ENCODE assay signal across 23 mouse cellular contexts in the genomic region with DNA sequence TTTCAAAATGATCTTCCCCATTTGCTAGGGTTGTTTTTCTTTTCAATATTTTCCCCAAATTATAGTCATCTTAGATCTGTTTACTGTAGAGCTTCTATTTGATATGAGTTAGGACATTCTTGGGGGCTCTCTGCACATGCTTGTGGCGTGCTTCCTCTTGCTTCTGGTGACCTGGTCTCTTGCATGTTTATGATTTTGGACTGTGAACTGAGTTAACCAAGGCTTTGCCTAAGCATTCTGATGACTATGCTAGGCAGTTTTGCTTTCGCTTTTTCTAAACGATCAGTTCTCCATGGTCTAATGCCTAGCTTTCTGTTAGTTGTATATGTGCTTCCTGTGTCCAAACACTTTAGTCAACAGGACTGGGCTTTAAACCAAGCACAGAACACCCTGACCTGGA.
DNase-seq lines count a peak whose midpoint lies in the region; ATAC-seq and TF ChIP-seq lines count a peak whose summit lies in the region.
"Had no signal": no experiment of that assay in that cellular context is flagged by ENCODE, and none has a peak within 500 bp of the region (broad histone marks: within the 10 kb centered on the region; RNA-seq: fewer than 3 reads in every experiment).

No protein-coding gene starts in this region.

- no peak overlapping the region for H3K4me3 ChIP-seq in forebrain, embryonic 15.5 days
- H3K4me3 ChIP-seq in forebrain, embryonic 14.5 days (ENCODE audit: low read depth, low read length) = no peak overlapping the region
- no peak overlapping the region for H3K4me3 ChIP-seq in kidney, adult 2 months (ENCODE audit: insufficient read depth, low read depth, low read length)
- no peak overlapping the region for H3K4me3 ChIP-seq in midbrain, embryonic 12.5 days
- H3K4me3 ChIP-seq in midbrain, embryonic 13.5 days (replicated peaks) = no peak overlapping the region
- H3K4me3 ChIP-seq: embryonic facial prominence, embryonic 12.5 days; heart, embryonic 13.5 days; left cerebral cortex, adult 2 months; liver, embryonic 15.5 days; myocyte had no signal

- H3K27ac ChIP-seq in forebrain, embryonic 15.5 days (replicated peaks) = peak overlapping the region; percentile 47; the same call in 1 of the 2 replicates
- no peak overlapping the region for H3K27ac ChIP-seq in forebrain, embryonic 14.5 days (ENCODE audit: low read depth, low read length)
- 0 out of 2 replicates have a peak overlapping the region, but pooled peaks have one; percentile 26 for H3K27ac ChIP-seq in kidney, adult 2 months (ENCODE audit: insufficient read depth, low read depth, low read length)
- 0 out of 2 replicates have a peak overlapping the region, but pooled peaks have one; percentile 39 for H3K27ac ChIP-seq in midbrain, embryonic 12.5 days (replicated peaks)
- no peak overlapping the region for H3K27ac ChIP-seq in midbrain, embryonic 13.5 days
- H3K27ac ChIP-seq: embryonic facial prominence, embryonic 12.5 days; heart, embryonic 13.5 days; left cerebral cortex, adult 2 months; liver, embryonic 15.5 days had no signal

- no peak for TF ChIP-seq CTCF in kidney, adult 2 months (conservative IDR thresholded peaks at IDR 0.05; ENCODE audit: insufficient read depth, insufficient read length, low read depth, low read length)

- no peak overlapping the region for H3K4me2 ChIP-seq in forebrain, embryonic 15.5 days (replicated peaks)
- H3K4me2 ChIP-seq in forebrain, embryonic 14.5 days (ENCODE audit: low read length) = no peak overlapping the region
- no peak overlapping the region for H3K4me2 ChIP-seq in midbrain, embryonic 12.5 days (replicated peaks)
- no peak overlapping the region for H3K4me2 ChIP-seq in midbrain, embryonic 13.5 days (replicated peaks)
- H3K4me2 ChIP-seq: embryonic facial prominence, embryonic 12.5 days; heart, embryonic 13.5 days; liver, embryonic 15.5 days had no signal

- DNase-seq in forebrain, embryonic 14.5 days (ENCODE audit: low spot score) = no peak
- peak; percentile 10 for DNase-seq in kidney, adult 2 months
- DNase-seq in kidney, adult 8-10 months = no peak
- DNase-seq in kidney, postnatal 10 days = peak; percentile 9
- DNase-seq in natural killer cell, adult 2 months (ENCODE audit: low spot score in 2 of 2) = no peak
- DNase-seq: adrenal gland, postnatal 10 days; cerebellum, adult 2 months; cerebellum, postnatal 25 days; gastrocnemius, postnatal 10 days; heart, postnatal 14 days; lung, postnatal 4 days; right cerebral cortex, postnatal 14 days; spleen, adult 18-20 months; thymus, postnatal 14 days had no signal

- no peak for ATAC-seq in forebrain, embryonic 15.5 days (replicated peaks)
- no peak for ATAC-seq in forebrain, embryonic 14.5 days
- ATAC-seq in midbrain, embryonic 12.5 days (ENCODE audit: low FRiP score, low read depth) = no peak
- no peak for ATAC-seq in midbrain, embryonic 13.5 days
- ATAC-seq: midbrain, embryonic 16.5 days had no signal

- no peaks in the 10 kb centered on the region for H3K36me3 ChIP-seq in forebrain, embryonic 15.5 days
- no peaks in the 10 kb centered on the region for H3K36me3 ChIP-seq in forebrain, embryonic 14.5 days (ENCODE audit: control insufficient read depth, insufficient read depth, low read length)
- no peaks in the 10 kb centered on the region for H3K36me3 ChIP-seq in kidney, adult 2 months (ENCODE audit: control insufficient read depth, insufficient read depth, low read length)
- H3K36me3 ChIP-seq in midbrain, embryonic 12.5 days = no peaks in the 10 kb centered on the region
- no peaks in the 10 kb centered on the region for H3K36me3 ChIP-seq in midbrain, embryonic 13.5 days
- H3K36me3 ChIP-seq: embryonic facial prominence, embryonic 12.5 days; heart, embryonic 13.5 days; liver, embryonic 15.5 days had no signal

- WGBS in forebrain, embryonic 15.5 days = 93% methylated on average over 3 of the region's 3 CpGs
- 95% methylated on average over 3 of the region's 3 CpGs for WGBS in forebrain, embryonic 14.5 days
- WGBS in kidney, adult 2 months = 46% methylated on average over 3 of the region's 3 CpGs
- WGBS in midbrain, embryonic 12.5 days = 90% methylated on average over 3 of the region's 3 CpGs
- WGBS in midbrain, embryonic 13.5 days = 93% methylated on average over 3 of the region's 3 CpGs

- H3K4me1 ChIP-seq in forebrain, embryonic 15.5 days = peaks cover 16% of the 10 kb centered on the region
- peaks cover 2% of the 10 kb centered on the region; the same call in 1 of the 2 replicates for H3K4me1 ChIP-seq in forebrain, embryonic 14.5 days (ENCODE audit: control insufficient read depth, insufficient read depth, low read length)
- no peaks in the 10 kb centered on the region for H3K4me1 ChIP-seq in kidney, adult 2 months (ENCODE audit: control insufficient read depth, insufficient read depth, low read length)
- peaks cover 7% of the 10 kb centered on the region for H3K4me1 ChIP-seq in midbrain, embryonic 12.5 days
- H3K4me1 ChIP-seq in midbrain, embryonic 13.5 days (replicated peaks) = peaks cover 18% of the 10 kb centered on the region
- H3K4me1 ChIP-seq: embryonic facial prominence, embryonic 12.5 days; heart, embryonic 13.5 days; liver, embryonic 15.5 days had no signal

- no peak overlapping the region for H3K9ac ChIP-seq in forebrain, embryonic 15.5 days (replicated peaks)
- H3K9ac ChIP-seq in forebrain, embryonic 14.5 days (ENCODE audit: low read length) = no peak overlapping the region
- no peak overlapping the region for H3K9ac ChIP-seq in midbrain, embryonic 12.5 days (replicated peaks)
- H3K9ac ChIP-seq in midbrain, embryonic 13.5 days (replicated peaks) = no peak overlapping the region
- H3K9ac ChIP-seq: embryonic facial prominence, embryonic 12.5 days; heart, embryonic 13.5 days; liver, embryonic 15.5 days had no signal

- no peak for TF ChIP-seq POLR2A in kidney, adult 2 months (IDR thresholded peaks at IDR 0.05; ENCODE audit: low read depth, low read length)

- no peaks in the 10 kb centered on the region for H3K9me3 ChIP-seq in forebrain, embryonic 15.5 days
- H3K9me3 ChIP-seq in forebrain, embryonic 14.5 days (replicated peaks; ENCODE audit: control insufficient read depth, low read length) = no peaks in the 10 kb centered on the region
- H3K9me3 ChIP-seq in midbrain, embryonic 12.5 days = no peaks in the 10 kb centered on the region
- H3K9me3 ChIP-seq in midbrain, embryonic 13.5 days = no peaks in the 10 kb centered on the region
- H3K9me3 ChIP-seq: embryonic facial prominence, embryonic 12.5 days; heart, embryonic 13.5 days; liver, embryonic 15.5 days had no signal

- no peaks in the 10 kb centered on the region for H3K27me3 ChIP-seq in forebrain, embryonic 15.5 days
- H3K27me3 ChIP-seq in forebrain, embryonic 14.5 days (replicated peaks; ENCODE audit: control insufficient read depth, insufficient read depth, low read length) = no peaks in the 10 kb centered on the region
- no peaks in the 10 kb centered on the region; the same call in 1 of the 2 replicates for H3K27me3 ChIP-seq in kidney, adult 2 months (replicated peaks; ENCODE audit: control insufficient read depth, insufficient read depth, low read length)
- H3K27me3 ChIP-seq in midbrain, embryonic 12.5 days = no peaks in the 10 kb centered on the region
- no peaks in the 10 kb centered on the region for H3K27me3 ChIP-seq in midbrain, embryonic 13.5 days
- H3K27me3 ChIP-seq: embryonic facial prominence, embryonic 12.5 days; heart, embryonic 13.5 days; liver, embryonic 15.5 days had no signal

Comparison
In these comparisons a context has a peak if more than half of its experiments do, and no peak if none do; other contexts are left out.
1. H3K27ac ChIP-seq: peak in forebrain, embryonic 15.5 days (single experiment), kidney, adult 2 months (single experiment) and midbrain, embryonic 12.5 days (single experiment); none in forebrain, embryonic 14.5 days (single experiment) and midbrain, embryonic 13.5 days (single experiment).
2. DNase-seq: peak in kidney, adult 2 months (single experiment) and kidney, postnatal 10 days (single experiment); none in forebrain, embryonic 14.5 days (single experiment), kidney, adult 8-10 months (0 of 2) and natural killer cell, adult 2 months (0 of 2).